Comparison of ENCODE assay signal across 14 mouse cellular contexts in the genomic region with DNA sequence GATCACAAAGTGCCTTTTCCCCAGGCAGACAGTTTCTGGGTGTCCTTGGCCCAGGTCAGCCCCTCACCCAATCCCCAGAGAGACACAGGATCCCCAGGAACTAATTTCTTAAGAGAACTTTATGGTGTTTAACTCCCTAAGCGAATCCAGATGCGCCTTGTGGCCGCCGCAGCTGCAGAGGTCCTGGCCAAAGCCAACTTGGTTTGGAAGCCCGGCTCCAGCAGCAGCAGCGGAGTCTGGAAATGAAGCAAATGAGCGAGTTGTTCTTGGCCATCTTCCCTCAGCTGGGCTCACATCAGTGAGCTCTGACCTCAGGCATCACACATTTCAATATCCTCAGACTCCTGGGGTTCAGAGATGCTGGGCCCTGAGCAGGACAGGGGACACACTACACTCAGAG. TPM values are rescaled to one million over a fixed set of nuclear protein-coding genes. Genes with fewer than 3 reads are reported as not detected.
A peak's percentile ranks its signal among the peaks of the same experiment; 100 is the strongest.
DNase-seq lines count a peak whose midpoint lies in the region; ATAC-seq and TF ChIP-seq lines count a peak whose summit lies in the region.
"Had no signal": no experiment of that assay in that cellular context is flagged by ENCODE, and none has a peak within 500 bp of the region (broad histone marks: within the 10 kb centered on the region; RNA-seq: fewer than 3 reads in every experiment).

No protein-coding gene starts in this region.

- H3K4me1 ChIP-seq in kidney, postnatal 0 days (replicated peaks; ENCODE audit: insufficient read depth, low read length): 0 out of 2 replicates have a peak, but pooled peaks cover 18% of the 10 kb centered on the region
- peaks cover 27% of the 10 kb centered on the region for H3K4me1 ChIP-seq in kidney, embryonic 14.5 days (ENCODE audit: control insufficient read depth, insufficient read depth, low read length)
- peaks cover 39% of the 10 kb centered on the region for H3K4me1 ChIP-seq in midbrain, embryonic 14.5 days (ENCODE audit: control insufficient read depth, insufficient read depth, low read length)

- 0 out of 2 replicates have a peak overlapping the region, but pooled peaks have one; percentile 2 for H3K9ac ChIP-seq in kidney, postnatal 0 days (ENCODE audit: low read depth, low read length)
- no peak overlapping the region for H3K9ac ChIP-seq in kidney, embryonic 14.5 days (ENCODE audit: low read depth, low read length)
- H3K9ac ChIP-seq in midbrain, embryonic 14.5 days (replicated peaks; ENCODE audit: low read length): no peak overlapping the region
- H3K9ac ChIP-seq: heart, embryonic 15.5 days had no signal

- no peak overlapping the region for H3K4me3 ChIP-seq in kidney, postnatal 0 days (replicated peaks; ENCODE audit: low read depth, low read length)
- H3K4me3 ChIP-seq in kidney, embryonic 14.5 days (ENCODE audit: low read length): no peak overlapping the region
- H3K4me3 ChIP-seq in midbrain, embryonic 14.5 days (replicated peaks; ENCODE audit: low read depth, low read length): no peak overlapping the region
- H3K4me3 ChIP-seq: heart, embryonic 15.5 days had no signal

- DNase-seq in kidney, postnatal 0 days (ENCODE audit: low spot score): no peak
- DNase-seq in adipocyte (ENCODE audit: low spot score): peak; percentile 73
- DNase-seq in gastrocnemius, postnatal 10 days: peak; percentile 53
- peak; percentile 36 to 49 for DNase-seq in kidney, postnatal 4 days
- DNase-seq in left cerebral cortex, postnatal 14 days (ENCODE audit: low spot score in 2 of 2): no peak
- DNase-seq in midbrain, embryonic 14.5 days: no peak
- DNase-seq in thymus, postnatal 14 days: no peak
- DNase-seq: cerebellum, postnatal 25 days; left cerebral cortex, postnatal 4 days; lung, postnatal 10 days; thymus, postnatal 4 days had no signal

- H3K36me3 ChIP-seq in kidney, postnatal 0 days (ENCODE audit: insufficient read depth, low read length): peaks cover 8% of the 10 kb centered on the region; the same call in 1 of the 2 replicates
- H3K36me3 ChIP-seq in kidney, embryonic 14.5 days (ENCODE audit: control insufficient read depth, insufficient read depth, low read length): peaks cover 4% of the 10 kb centered on the region; the same call in 1 of the 2 replicates
- H3K36me3 ChIP-seq in midbrain, embryonic 14.5 days (ENCODE audit: control insufficient read depth, insufficient read depth, low read length): peaks cover 4% of the 10 kb centered on the region
- H3K36me3 ChIP-seq: heart, embryonic 15.5 days had no signal

- intact Hi-C loops in left cerebral cortex, postnatal 14 days (cut with DNase I): loop anchor here (5.0 kb wide), 1 partner anchor 52 kb away; no protein-coding TSS in a partner anchor

- TF ChIP-seq CTCF in kidney, postnatal 0 days (IDR thresholded peaks at IDR 0.05; ENCODE audit: low read depth): no peak

- no peaks in the 10 kb centered on the region for H3K27me3 ChIP-seq in kidney, postnatal 0 days (ENCODE audit: insufficient read depth, low read length)
- no peaks in the 10 kb centered on the region for H3K27me3 ChIP-seq in kidney, embryonic 14.5 days (ENCODE audit: control insufficient read depth, insufficient read depth, low read length)
- H3K27me3 ChIP-seq in midbrain, embryonic 14.5 days (ENCODE audit: control insufficient read depth, insufficient read depth, low read length): no peaks in the 10 kb centered on the region
- H3K27me3 ChIP-seq: heart, embryonic 15.5 days had no signal

- H3K4me2 ChIP-seq in kidney, postnatal 0 days (ENCODE audit: low read length): no peak overlapping the region
- H3K4me2 ChIP-seq in kidney, embryonic 14.5 days (replicated peaks; ENCODE audit: low read depth, low read length): no peak overlapping the region
- H3K4me2 ChIP-seq in midbrain, embryonic 14.5 days (ENCODE audit: low read length): no peak overlapping the region
- H3K4me2 ChIP-seq: heart, embryonic 15.5 days had no signal

- H3K27ac ChIP-seq in kidney, postnatal 0 days: no peak overlapping the region
- H3K27ac ChIP-seq in kidney, embryonic 14.5 days (ENCODE audit: low read depth, low read length): no peak overlapping the region
- H3K27ac ChIP-seq in midbrain, embryonic 14.5 days (replicated peaks; ENCODE audit: low read depth, low read length): no peak overlapping the region
- H3K27ac ChIP-seq: heart, embryonic 15.5 days had no signal

- no peaks in the 10 kb centered on the region for H3K9me3 ChIP-seq in kidney, postnatal 0 days (replicated peaks; ENCODE audit: low read length)
- H3K9me3 ChIP-seq in kidney, embryonic 14.5 days (ENCODE audit: control insufficient read depth, low read length): no peaks in the 10 kb centered on the region
- H3K9me3 ChIP-seq in midbrain, embryonic 14.5 days (ENCODE audit: control insufficient read depth, low read length): peaks cover 3% of the 10 kb centered on the region; the same call in 1 of the 2 replicates
- H3K9me3 ChIP-seq: heart, embryonic 15.5 days had no signal

- no peak for ATAC-seq in kidney, postnatal 0 days (replicated peaks; ENCODE audit: low FRiP score, low read depth)
- no peak for ATAC-seq in kidney, embryonic 14.5 days (ENCODE audit: low FRiP score, low TSS enrichment)
- no peak for ATAC-seq in midbrain, embryonic 14.5 days (ENCODE audit: low FRiP score, low TSS enrichment)
- ATAC-seq: CD4-positive, CD25-positive, alpha-beta regulatory T cell, adult 4 months had no signal

- 52% methylated on average over 7 of the region's 7 CpGs for WGBS in kidney, postnatal 0 days
- 61% methylated on average over 7 of the region's 7 CpGs for WGBS in kidney, embryonic 14.5 days
- 86% methylated on average over 7 of the region's 7 CpGs for WGBS in midbrain, embryonic 14.5 days

RNA-seq across cellular contexts. Expression of gene Cmip, which starts 33.6 kb away (rescaled TPM):
- polyA plus RNA-seq in kidney, postnatal 0 days (2015; fragmentation: Nextera tagmentation; extraction: Ambion mirVana): 31.3 and 36.8 TPM in 2 replicates
- polyA plus RNA-seq in kidney, embryonic 14.5 days (2014; fragmentation: Nextera tagmentation; extraction: Ambion mirVana): 22.9 and 23.7 TPM in 2 replicates
- 10 to 100 TPM; 18.7 to 23.7 TPM for total RNA-seq in gastrocnemius, postnatal 10 days (2021)
- total RNA-seq in left cerebral cortex, postnatal 14 days (2021): 100 to 1,000 TPM; 358 to 375 TPM
- 106 and 128 TPM in 2 replicates for polyA plus RNA-seq in midbrain, embryonic 14.5 days (2014; fragmentation: Nextera tagmentation; extraction: Ambion mirVana)

Comparison
In these comparisons a context has a peak if more than half of its experiments do, and no peak if none do; other contexts are left out.
1. DNase-seq: peak in adipocyte (single experiment), gastrocnemius, postnatal 10 days (single experiment) and kidney, postnatal 4 days (2 of 2); none in kidney, postnatal 0 days (single experiment), left cerebral cortex, postnatal 14 days (0 of 2), midbrain, embryonic 14.5 days (single experiment) and thymus, postnatal 14 days (single experiment).